Mouse (Mus musculus) limb, embryonic 15.5 days (tissue): ENCODE measurements around the gene Adnp. TPM values are rescaled to one million over a fixed set of nuclear protein-coding genes. Genes with fewer than 3 reads are reported as not detected.

Source experiments
- ATAC-seq: fragments of 200-750 bp; cut with Nextera tagmentation; 2 replicates; pipeline ENCODE4 v1.8.0; 2017; ENCODE audit warnings: low read depth, moderate TSS enrichment; ENCODE audit not compliant: insufficient number of reproducible peaks, low FRiP score, low TSS enrichment
- H3K27ac ChIP-seq: fragments of 300-500 bp; sonication (generic); 2 replicates; pipeline ENCODE4 v1.5.1; 2015; ENCODE audit warnings: moderate library complexity, mild to moderate bottlenecking, inconsistent platforms
- H3K27me3 ChIP-seq: fragments of 300-500 bp; sonication (generic); 2 replicates; pipeline ENCODE4 v1.6.1; 2015; ENCODE audit warnings: inconsistent platforms
- H3K36me3 ChIP-seq: fragments of 300-500 bp; sonication (generic); 2 replicates; pipeline ENCODE4 v1.6.1; 2015; ENCODE audit warnings: inconsistent platforms
- H3K4me1 ChIP-seq: fragments of 300-500 bp; sonication (generic); 2 replicates; pipeline ENCODE4 v1.6.1; 2015; ENCODE audit warnings: inconsistent platforms
- H3K4me2 ChIP-seq: fragments of 300-500 bp; sonication (generic); 2 replicates; pipeline ENCODE4 v1.6.1; 2015; ENCODE audit warnings: mild to moderate bottlenecking, inconsistent platforms
- H3K4me3 ChIP-seq: fragments of 300-500 bp; sonication (generic); 2 replicates; pipeline ENCODE4 v1.5.1; 2015; ENCODE audit warnings: mild to moderate bottlenecking, inconsistent platforms
- H3K9ac ChIP-seq: fragments of 300-500 bp; sonication (generic); 2 replicates; pipeline ENCODE4 v1.6.1; 2015; ENCODE audit warnings: inconsistent platforms
- H3K9me3 ChIP-seq: fragments of 300-500 bp; sonication (generic); 2 replicates; pipeline ENCODE4 v1.6.1; 2016; ENCODE audit warnings: inconsistent platforms
- WGBS: fragments of 180-500 bp; shearing (Covaris S2); methylation state at CpG from one replicate; pipeline ENCODE4 v1.1.7; 2015; 5-methylcytosine and 5-hydroxymethylcytosine counted together
- microRNA-seq: library from miRNA; unstranded; fragments of <30 nt; microRNA quantifications from one replicate; pipeline ENCODE4, GENCODE M21; 2016
- polyA plus RNA-seq: library from polyadenylated mRNA; unstranded; fragments of >200 nt; fragmentation: Nextera tagmentation; extraction: Ambion mirVana; gene quantifications from 2 replicates; pipeline ENCODE4 v1.2.1, GENCODE M21; 2015

The Adnp gene
- polyA plus RNA-seq, 1 experiment from 2014 or later, result 3.6 TPM

DNA sequence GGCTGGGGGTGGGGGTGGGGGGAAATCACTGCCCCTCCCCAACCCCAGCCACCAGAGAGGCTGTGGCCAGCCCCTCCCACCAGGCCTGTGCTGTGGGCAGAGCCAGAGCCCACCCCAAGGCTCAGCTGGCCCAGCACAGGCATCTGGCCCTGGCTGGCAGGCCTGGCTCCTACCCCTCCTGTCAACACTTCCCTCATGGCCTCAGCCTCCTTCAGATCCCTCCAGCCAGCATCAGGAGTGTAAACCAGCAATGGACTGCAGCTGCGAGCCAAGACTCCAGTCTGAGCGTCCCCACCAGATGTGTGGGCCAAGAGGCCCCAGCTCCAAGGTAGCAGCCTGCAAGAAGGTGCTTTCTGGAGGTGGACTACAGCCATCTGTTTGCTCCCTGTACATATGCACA, 61.5 kb downstream of the Adnp start:
- Histone ChIP-seq H3K36me3 (no peaks in the 10 kb centered on the region), H3K4me1 (peaks cover 15% of the 10 kb centered on the region), H3K9ac (no peak overlapping the region), H3K4me3 (no peak overlapping the region), H3K4me2 (no peak overlapping the region), H3K27me3 (no peaks in the 10 kb centered on the region), H3K9me3 (no peaks in the 10 kb centered on the region), H3K27ac (peak overlapping the region; percentile 75)
- WGBS, result 18% methylated on average over 2 of the region's 2 CpGs
- ATAC-seq, result peak; percentile 71; the same call in 1 of the 2 replicates

DNA sequence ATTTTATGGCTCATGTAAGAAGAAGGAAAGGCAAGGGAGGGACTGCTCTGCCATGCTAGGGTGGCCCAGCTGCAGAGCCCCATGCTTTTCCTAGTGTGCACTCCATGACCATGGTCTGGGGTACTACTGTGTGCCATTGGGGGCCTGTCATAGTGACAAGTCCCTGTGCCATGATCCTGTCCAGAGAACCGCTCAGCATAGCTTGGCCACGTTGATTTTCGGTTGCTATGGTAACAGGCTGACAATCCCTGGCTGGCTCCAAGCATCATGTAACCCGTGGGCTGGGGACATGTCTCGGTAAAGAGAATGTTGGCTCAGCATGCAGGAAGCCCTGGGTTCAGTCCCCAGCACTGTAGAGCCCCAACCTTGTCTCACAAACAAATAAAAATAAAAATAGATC, 63.1 kb downstream of the Adnp start:
- no peaks in the 10 kb centered on the region for H3K36me3 ChIP-seq
- H3K27ac ChIP-seq, result no peak overlapping the region
- H3K4me1 ChIP-seq, result peaks cover 15% of the 10 kb centered on the region
- WGBS, result 50% methylated on average over 5 of the region's 5 CpGs
- ATAC-seq, result no peak
- H3K4me2 ChIP-seq, result no peak overlapping the region
- H3K27me3 ChIP-seq, result no peaks in the 10 kb centered on the region
- H3K4me3 ChIP-seq, result no peak overlapping the region
- no peaks in the 10 kb centered on the region for H3K9me3 ChIP-seq
- H3K9ac ChIP-seq, result no peak overlapping the region

DNA sequence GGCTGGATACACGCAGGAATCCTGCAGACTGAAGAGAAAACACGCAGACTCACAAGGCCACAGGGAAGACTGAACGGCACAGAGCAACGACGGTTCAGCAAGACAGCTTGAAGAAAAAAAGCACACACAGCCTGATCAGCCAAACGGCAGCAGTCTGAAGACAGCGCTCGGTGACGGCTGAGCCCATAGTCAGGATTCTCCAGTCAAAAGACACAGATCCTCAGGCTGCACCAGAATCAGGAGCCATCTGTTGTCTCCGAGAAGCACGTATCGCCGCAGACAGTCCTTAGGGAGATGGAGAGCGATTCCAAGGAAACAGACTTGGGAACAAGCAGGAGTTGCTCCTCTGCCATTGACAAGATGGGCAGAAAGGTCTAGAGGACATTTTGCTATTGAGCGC, 69.8 kb downstream of the Adnp start:
- H3K36me3 ChIP-seq, result no peaks in the 10 kb centered on the region
- H3K4me2 ChIP-seq, result no peak overlapping the region
- no peak overlapping the region for H3K4me3 ChIP-seq
- H3K9me3 ChIP-seq, result no peaks in the 10 kb centered on the region
- ATAC-seq, result no peak
- no peak overlapping the region for H3K27ac ChIP-seq
- H3K27me3 ChIP-seq, result no peaks in the 10 kb centered on the region
- H3K4me1 ChIP-seq, result no peaks in the 10 kb centered on the region
- no peak overlapping the region for H3K9ac ChIP-seq
- WGBS, result 78% methylated on average over 15 of the region's 15 CpGs

Small RNAs within 50 kb of the gene (microRNA-seq; reads per million reads assigned to microRNA genes)
- not detected for gene Gm24561

Other genes starting within 250 kb of the Adnp start
- 7.9 and 9.2 TPM in 2 replicates for gene Ripor3, start 196.5 kb downstream of the Adnp start, polyA plus RNA-seq
- gene Pard6b, start 126.1 kb downstream of the Adnp start, polyA plus RNA-seq, result 2.9 and 3.8 TPM in 2 replicates
- gene Gm20716, start 23.3 kb upstream of the Adnp start, polyA plus RNA-seq, result 13.4 and 17.7 TPM in 2 replicates
- gene Dpm1, start 23.5 kb upstream of the Adnp start, polyA plus RNA-seq, result 90.4 and 92.1 TPM in 2 replicates
- gene Mocs3, start 23.5 kb upstream of the Adnp start, polyA plus RNA-seq, result 5.5 and 6.8 TPM in 2 replicates
- 0.86 and 1.4 TPM in 2 replicates for gene Kcng1, start 74.6 kb upstream of the Adnp start, polyA plus RNA-seq